Mouse (Mus musculus): ENCODE measurements at regions not wholly inside any gene's neighbourhood (a gene's known extent, or its start where the extent isn't known, plus 50 kb on each side); places are given as distances from the start of the nearest gene placed in this dataset.

GRCm38 (mm10) chr15:24566981-24567380 is 846.6 kb downstream of the Basp1 start:
- Histone ChIP-seq H3K4me1 (ENCODE audit: control insufficient read depth, insufficient read depth, low read length) (no peaks in the 10 kb centered on the region), H3K4me3 (ENCODE audit: insufficient read depth, low read depth, low read length) (no peak overlapping the region), H3K27me3 (replicated peaks; ENCODE audit: control insufficient read depth, insufficient read depth, low read length) (no peaks in the 10 kb centered on the region), H3K27ac (ENCODE audit: insufficient read depth, low read depth, low read length) (no peak overlapping the region), H3K36me3 (ENCODE audit: control insufficient read depth, insufficient read depth, low read length) (no peaks in the 10 kb centered on the region)
- no peak for DNase-seq
- TF ChIP-seq CTCF (conservative IDR thresholded peaks at IDR 0.05; ENCODE audit: insufficient read depth, insufficient read length, low read depth, low read length) (no peak), POLR2A (IDR thresholded peaks at IDR 0.05; ENCODE audit: low read depth, low read length) (no peak)
- WGBS: 60% methylated on average over 3 of the region's 3 CpGs

GRCm38 (mm10) chr15:24556806-24557205 is 856.8 kb downstream of the Basp1 start:
- 87% methylated on average over 4 of the region's 4 CpGs for WGBS
- Histone ChIP-seq H3K4me1 (ENCODE audit: control insufficient read depth, insufficient read depth, low read length) (no peaks in the 10 kb centered on the region), H3K27ac (ENCODE audit: insufficient read depth, low read depth, low read length) (no peak overlapping the region), H3K27me3 (replicated peaks; ENCODE audit: control insufficient read depth, insufficient read depth, low read length) (no peaks in the 10 kb centered on the region), H3K36me3 (ENCODE audit: control insufficient read depth, insufficient read depth, low read length) (no peaks in the 10 kb centered on the region), H3K4me3 (ENCODE audit: insufficient read depth, low read depth, low read length) (no peak overlapping the region)
- DNase-seq: no peak
- no peak for TF ChIP-seq POLR2A (IDR thresholded peaks at IDR 0.05; ENCODE audit: low read depth, low read length)
- no peak for TF ChIP-seq CTCF (conservative IDR thresholded peaks at IDR 0.05; ENCODE audit: insufficient read depth, insufficient read length, low read depth, low read length)

GRCm38 (mm10) chr15:24550108-24550507 is 863.5 kb downstream of the Basp1 start:
- WGBS: 96% methylated on average over 3 of the region's 3 CpGs
- no peak overlapping the region for H3K4me3 ChIP-seq (ENCODE audit: insufficient read depth, low read depth, low read length)
- H3K27me3 ChIP-seq (replicated peaks; ENCODE audit: control insufficient read depth, insufficient read depth, low read length): no peaks in the 10 kb centered on the region
- no peak for DNase-seq
- no peak overlapping the region for H3K27ac ChIP-seq (ENCODE audit: insufficient read depth, low read depth, low read length)
- H3K4me1 ChIP-seq (ENCODE audit: control insufficient read depth, insufficient read depth, low read length): no peaks in the 10 kb centered on the region
- no peak for TF ChIP-seq CTCF (conservative IDR thresholded peaks at IDR 0.05; ENCODE audit: insufficient read depth, insufficient read length, low read depth, low read length)
- TF ChIP-seq POLR2A (IDR thresholded peaks at IDR 0.05; ENCODE audit: low read depth, low read length): no peak
- H3K36me3 ChIP-seq (ENCODE audit: control insufficient read depth, insufficient read depth, low read length): no peaks in the 10 kb centered on the region

GRCm38 (mm10) chr15:24530065-24530464 is 883.5 kb downstream of the Basp1 start:
- DNase-seq: no peak
- Histone ChIP-seq H3K4me1 (ENCODE audit: control insufficient read depth, insufficient read depth, low read length) (no peaks in the 10 kb centered on the region), H3K27me3 (replicated peaks; ENCODE audit: control insufficient read depth, insufficient read depth, low read length) (no peaks in the 10 kb centered on the region), H3K27ac (ENCODE audit: insufficient read depth, low read depth, low read length) (no peak overlapping the region), H3K4me3 (ENCODE audit: insufficient read depth, low read depth, low read length) (no peak overlapping the region), H3K36me3 (ENCODE audit: control insufficient read depth, insufficient read depth, low read length) (no peaks in the 10 kb centered on the region)
- no peak for TF ChIP-seq CTCF (conservative IDR thresholded peaks at IDR 0.05; ENCODE audit: insufficient read depth, insufficient read length, low read depth, low read length)
- no peak for TF ChIP-seq POLR2A (IDR thresholded peaks at IDR 0.05; ENCODE audit: low read depth, low read length)
- WGBS: 84% methylated on average over 3 of the region's 3 CpGs

- H3K36me3 ChIP-seq (ENCODE audit: control insufficient read depth, insufficient read depth, low read length): no peaks in the 10 kb centered on the region
- H3K27me3 ChIP-seq (replicated peaks; ENCODE audit: control insufficient read depth, insufficient read depth, low read length): no peaks in the 10 kb centered on the region
- H3K4me3 ChIP-seq (ENCODE audit: insufficient read depth, low read depth, low read length): no peak overlapping the region
- no peak for TF ChIP-seq CTCF (conservative IDR thresholded peaks at IDR 0.05; ENCODE audit: insufficient read depth, insufficient read length, low read depth, low read length)
- no peak for TF ChIP-seq POLR2A (IDR thresholded peaks at IDR 0.05; ENCODE audit: low read depth, low read length)
- WGBS: 61% methylated on average over 5 of the region's 5 CpGs
- no peak for DNase-seq
- no peak overlapping the region for H3K27ac ChIP-seq (ENCODE audit: insufficient read depth, low read depth, low read length)
- no peaks in the 10 kb centered on the region for H3K4me1 ChIP-seq (ENCODE audit: control insufficient read depth, insufficient read depth, low read length)
Observed at GRCm38 (mm10) chr15:24527379-24527778, 886.2 kb downstream of the Basp1 start.

GRCm38 (mm10) chr15:24513926-24514325 is 899.6 kb downstream of the Basp1 start:
- TF ChIP-seq POLR2A (IDR thresholded peaks at IDR 0.05; ENCODE audit: low read depth, low read length): no peak
- no peak for TF ChIP-seq CTCF (conservative IDR thresholded peaks at IDR 0.05; ENCODE audit: insufficient read depth, insufficient read length, low read depth, low read length)
- 83% methylated on average over 9 of the region's 9 CpGs for WGBS
- Histone ChIP-seq H3K4me1 (ENCODE audit: control insufficient read depth, insufficient read depth, low read length) (no peaks in the 10 kb centered on the region), H3K27ac (ENCODE audit: insufficient read depth, low read depth, low read length) (no peak overlapping the region), H3K4me3 (ENCODE audit: insufficient read depth, low read depth, low read length) (no peak overlapping the region), H3K27me3 (replicated peaks; ENCODE audit: control insufficient read depth, insufficient read depth, low read length) (no peaks in the 10 kb centered on the region), H3K36me3 (ENCODE audit: control insufficient read depth, insufficient read depth, low read length) (no peaks in the 10 kb centered on the region)
- DNase-seq: no peak

- TF ChIP-seq CTCF (conservative IDR thresholded peaks at IDR 0.05; ENCODE audit: insufficient read depth, insufficient read length, low read depth, low read length) (no peak), POLR2A (IDR thresholded peaks at IDR 0.05; ENCODE audit: low read depth, low read length) (no peak)
- no peak overlapping the region for H3K27ac ChIP-seq (ENCODE audit: insufficient read depth, low read depth, low read length)
- H3K36me3 ChIP-seq (ENCODE audit: control insufficient read depth, insufficient read depth, low read length): no peaks in the 10 kb centered on the region
- H3K4me1 ChIP-seq (ENCODE audit: control insufficient read depth, insufficient read depth, low read length): no peaks in the 10 kb centered on the region
- no peaks in the 10 kb centered on the region for H3K27me3 ChIP-seq (replicated peaks; ENCODE audit: control insufficient read depth, insufficient read depth, low read length)
- no peak overlapping the region for H3K4me3 ChIP-seq (ENCODE audit: insufficient read depth, low read depth, low read length)
- 68% methylated on average over 9 of the region's 9 CpGs for WGBS
- no peak for DNase-seq
Observed at GRCm38 (mm10) chr15:24501907-24502559, 911.5 kb downstream of the Basp1 start.
